Mouse (Mus musculus): ENCODE results near the gene Rnf220. TPM values are rescaled to one million over a fixed set of nuclear protein-coding genes. Genes with fewer than 3 reads are reported as not detected.

Gene Rnf220
- polyA plus RNA-seq, 1 experiment from 2014 or later: 60.0 TPM

DNA sequence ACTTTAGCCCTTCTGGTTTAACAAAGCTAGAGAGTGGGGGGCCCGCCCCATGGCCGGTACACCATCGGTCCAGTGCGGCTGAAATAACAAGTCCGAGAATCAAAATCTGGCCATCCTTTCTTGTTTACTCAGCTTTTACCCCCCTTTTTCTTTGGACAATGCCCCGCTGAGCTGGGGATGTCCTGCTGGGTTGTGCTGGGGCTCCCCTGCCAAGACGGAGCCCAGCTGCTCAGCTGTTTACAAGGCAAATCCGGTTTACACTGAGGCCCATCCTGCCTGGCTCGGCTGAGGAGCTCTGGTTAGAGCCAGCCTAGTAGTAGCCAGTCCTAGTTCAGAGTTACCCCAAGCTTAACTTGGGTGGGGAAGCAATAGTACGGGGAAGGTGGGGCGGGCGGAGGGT is 154.1 kb downstream of the Rnf220 start:
- Histone ChIP-seq H3K4me2 (replicated peaks) (no peak overlapping the region), H3K9ac (no peak overlapping the region), H3K4me1 (replicated peaks) (peaks cover 5% of the 10 kb centered on the region; the same call in 1 of the 2 replicates), H3K4me3 (replicated peaks) (no peak overlapping the region), H3K9me3 (no peaks in the 10 kb centered on the region), H3K27ac (no peak overlapping the region), H3K27me3 (replicated peaks) (no peaks in the 10 kb centered on the region; the same call in 1 of the 2 replicates), H3K36me3 (no peaks in the 10 kb centered on the region)
- 51% methylated on average over 12 of the region's 12 CpGs for WGBS
- ATAC-seq: peak; percentile 70

GRCm38 (mm10) chr4:117341282-117341681 is 155.6 kb downstream of the Rnf220 start:
- no peak overlapping the region for H3K4me2 ChIP-seq (replicated peaks)
- peaks cover 3% of the 10 kb centered on the region; the same call in 1 of the 2 replicates for H3K27me3 ChIP-seq (replicated peaks)
- WGBS: 86% methylated on average over 5 of the region's 5 CpGs

DNA sequence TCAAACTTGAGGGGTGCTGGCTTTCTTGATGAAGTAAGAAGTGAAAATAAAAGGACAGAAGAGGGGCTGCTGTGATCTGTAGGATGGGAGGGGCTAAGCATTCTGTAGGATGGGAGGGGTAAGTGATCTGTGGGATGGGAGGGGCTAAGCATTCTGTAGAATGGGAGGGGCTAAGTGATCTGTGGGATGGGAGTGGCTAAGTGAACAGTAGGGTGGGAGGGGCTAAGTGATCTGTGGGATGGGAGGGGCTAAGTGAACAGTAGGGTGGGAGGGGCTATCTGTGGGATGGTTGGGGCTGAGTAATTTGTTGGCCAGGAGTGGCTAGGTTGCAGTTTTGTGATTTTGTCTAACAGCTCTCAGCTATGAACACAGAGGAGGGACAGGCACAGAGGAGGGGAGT is 157.1 kb downstream of the Rnf220 start:
- H3K9ac ChIP-seq: no peak overlapping the region
- H3K27me3 ChIP-seq (replicated peaks): peaks cover 15% of the 10 kb centered on the region
- H3K4me1 ChIP-seq (replicated peaks): peaks cover 5% of the 10 kb centered on the region; the same call in 1 of the 2 replicates
- no peaks in the 10 kb centered on the region for H3K9me3 ChIP-seq
- H3K4me3 ChIP-seq (replicated peaks): no peak overlapping the region
- H3K27ac ChIP-seq: no peak overlapping the region
- H3K4me2 ChIP-seq (replicated peaks): no peak overlapping the region
- ATAC-seq: no peak
- no peaks in the 10 kb centered on the region for H3K36me3 ChIP-seq

More at GRCm38 (mm10) chr4:117341282-117341681, 155.6 kb downstream of the Rnf220 start:
- Histone ChIP-seq H3K36me3 (no peaks in the 10 kb centered on the region), H3K9me3 (no peaks in the 10 kb centered on the region), H3K4me1 (replicated peaks) (peaks cover 5% of the 10 kb centered on the region; the same call in 1 of the 2 replicates), H3K27ac (no peak overlapping the region), H3K4me3 (replicated peaks) (no peak overlapping the region), H3K9ac (no peak overlapping the region)
- ATAC-seq: no peak

DNA sequence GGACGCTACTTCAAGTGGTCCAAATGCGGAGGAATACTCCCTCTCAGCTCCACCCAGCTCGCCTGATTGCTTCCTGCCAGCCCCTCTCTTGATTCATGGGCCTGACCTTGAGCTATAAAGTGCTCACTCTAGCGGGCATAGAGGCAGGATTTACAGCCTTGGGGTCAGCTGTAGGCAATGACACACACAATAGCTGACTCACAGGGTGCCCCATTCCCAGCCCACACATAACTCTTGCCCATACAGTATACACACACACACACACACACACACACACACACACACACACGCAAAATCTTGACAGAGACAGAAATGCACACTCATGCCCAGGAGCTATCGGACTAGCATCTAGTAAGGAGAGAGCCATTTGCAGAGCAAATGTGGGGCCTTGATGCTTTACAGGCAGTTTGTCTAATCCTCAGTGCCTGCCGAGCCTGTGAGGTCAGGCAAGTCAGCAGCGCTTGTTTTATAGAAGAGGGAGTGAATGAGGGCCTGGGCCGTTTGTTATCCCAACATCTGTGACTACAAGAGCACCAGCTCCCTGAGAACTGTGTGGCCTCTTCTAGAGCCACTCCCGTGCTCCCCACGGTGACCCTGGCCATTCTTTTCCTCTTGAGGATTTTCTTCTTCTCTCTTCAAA is 165.9 kb downstream of the Rnf220 start:
- Histone ChIP-seq H3K4me1 (replicated peaks) (peaks cover 11% of the 10 kb centered on the region), H3K36me3 (no peaks in the 10 kb centered on the region), H3K27ac (no peak overlapping the region), H3K4me3 (replicated peaks) (no peak overlapping the region), H3K4me2 (replicated peaks) (no peak overlapping the region), H3K9me3 (no peaks in the 10 kb centered on the region), H3K9ac (no peak overlapping the region), H3K27me3 (replicated peaks) (peaks cover 29% of the 10 kb centered on the region)
- WGBS: 30% methylated on average over 11 of the region's 11 CpGs
- peak; percentile 64 for ATAC-seq

DNA sequence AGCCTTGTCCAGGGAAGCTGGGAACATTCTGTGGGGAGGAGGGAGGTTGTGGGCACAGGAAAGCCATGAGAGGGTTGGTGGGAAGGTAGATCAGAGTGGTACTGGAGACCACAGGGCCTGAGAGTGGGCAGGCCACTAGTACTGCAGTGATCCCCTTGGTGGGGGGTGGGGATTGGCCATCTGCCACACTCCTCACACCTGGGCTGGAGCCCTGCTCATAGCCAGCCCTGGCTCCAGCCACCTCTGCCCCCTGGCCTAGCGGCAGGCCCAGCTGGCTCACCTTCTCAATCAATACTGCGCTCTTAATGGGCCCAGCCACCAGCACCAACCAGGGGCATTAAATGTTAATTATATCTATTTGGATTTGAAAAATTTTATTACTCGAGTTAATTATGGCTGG is 166.7 kb downstream of the Rnf220 start:
- Histone ChIP-seq H3K27me3 (replicated peaks) (peaks cover 23% of the 10 kb centered on the region), H3K4me2 (replicated peaks) (no peak overlapping the region), H3K27ac (no peak overlapping the region), H3K9me3 (no peaks in the 10 kb centered on the region), H3K9ac (no peak overlapping the region), H3K36me3 (no peaks in the 10 kb centered on the region), H3K4me1 (replicated peaks) (peaks cover 11% of the 10 kb centered on the region), H3K4me3 (replicated peaks) (no peak overlapping the region)
- ATAC-seq: peak; percentile 57; the same call in 1 of the 2 replicates
- 43% methylated on average over 3 of the region's 3 CpGs for WGBS

DNA sequence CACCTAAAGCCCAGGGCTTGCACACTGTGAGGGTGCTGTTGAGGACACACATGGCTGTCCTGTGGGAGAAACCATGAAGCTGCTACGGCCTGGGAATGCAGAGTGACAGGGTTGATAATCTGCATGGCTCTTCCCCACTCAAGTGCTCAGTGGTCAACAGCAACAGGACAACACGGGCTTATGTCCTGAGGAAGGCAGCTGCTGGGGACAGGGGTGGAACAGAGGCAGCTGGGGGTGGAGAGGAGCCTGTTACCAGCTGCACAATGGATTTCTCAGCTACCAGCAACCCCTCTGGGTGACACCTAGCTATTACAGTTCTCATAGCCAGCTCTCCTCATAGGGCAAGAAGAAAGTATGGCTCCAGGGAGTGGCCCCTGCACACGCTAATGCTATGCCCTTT is 169.9 kb downstream of the Rnf220 start:
- 86% methylated on average over 3 of the region's 3 CpGs for WGBS
- no peak overlapping the region for H3K4me3 ChIP-seq (replicated peaks)
- H3K4me2 ChIP-seq (replicated peaks): no peak overlapping the region
- H3K9me3 ChIP-seq: no peaks in the 10 kb centered on the region
- H3K4me1 ChIP-seq (replicated peaks): peaks cover 17% of the 10 kb centered on the region
- H3K27me3 ChIP-seq (replicated peaks): peaks cover 44% of the 10 kb centered on the region
- H3K27ac ChIP-seq: no peak overlapping the region
- H3K9ac ChIP-seq: no peak overlapping the region
- no peak for ATAC-seq
- no peaks in the 10 kb centered on the region for H3K36me3 ChIP-seq

- Histone ChIP-seq H3K36me3 (no peaks in the 10 kb centered on the region), H3K9me3 (no peaks in the 10 kb centered on the region), H3K4me1 (replicated peaks) (peaks cover 8% of the 10 kb centered on the region), H3K9ac (no peak overlapping the region), H3K27me3 (replicated peaks) (peaks cover 50% of the 10 kb centered on the region), H3K4me3 (replicated peaks) (no peak overlapping the region), H3K4me2 (replicated peaks) (no peak overlapping the region), H3K27ac (no peak overlapping the region)
- ATAC-seq: no peak
- 94% methylated on average over 2 of the region's 2 CpGs for WGBS
Observed at GRCm38 (mm10) chr4:117325076-117325475, 171.8 kb downstream of the Rnf220 start.

DNA sequence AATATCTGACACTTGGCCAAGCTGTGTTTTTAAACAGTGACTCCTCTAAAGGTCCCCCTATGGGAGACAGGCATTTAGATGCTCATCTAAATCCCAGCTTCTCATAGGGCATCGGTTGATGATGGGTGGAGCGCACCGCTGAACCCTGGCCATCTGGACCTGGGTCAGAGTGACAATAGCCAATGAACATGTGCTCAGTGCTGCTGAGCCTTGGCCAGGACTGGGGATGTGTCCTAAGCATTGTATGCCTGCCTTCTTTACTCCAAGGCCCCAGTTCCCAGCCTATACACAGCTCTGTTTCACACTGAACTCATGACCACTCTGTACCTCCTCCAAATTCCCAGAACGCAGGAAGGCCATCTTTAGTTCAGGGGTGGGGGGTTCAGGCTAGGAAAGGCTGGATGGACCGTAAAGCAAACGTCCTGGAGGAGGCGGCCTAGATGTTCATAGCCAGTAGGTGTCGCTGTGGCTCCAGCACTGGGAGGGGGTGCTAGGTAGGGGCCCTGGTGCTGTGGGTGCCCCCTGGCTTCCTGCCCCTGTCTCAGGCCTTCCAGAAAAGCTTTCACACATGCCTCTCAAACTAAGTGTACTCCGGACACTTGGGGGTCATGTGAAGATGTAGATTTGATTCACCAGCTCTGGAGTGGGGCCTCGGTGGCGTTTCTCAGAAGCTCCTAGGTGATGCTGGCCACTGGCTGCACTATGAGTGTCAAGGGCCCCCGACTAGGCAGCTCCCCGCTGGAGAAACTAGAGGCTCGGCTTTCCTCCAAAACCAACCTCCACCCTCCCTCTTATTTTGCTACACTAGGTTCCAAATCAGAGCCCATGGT is 173.1 kb downstream of the Rnf220 start:
- Histone ChIP-seq H3K9me3 (no peaks in the 10 kb centered on the region), H3K9ac (no peak overlapping the region), H3K27ac (no peak overlapping the region), H3K27me3 (replicated peaks) (peaks cover 51% of the 10 kb centered on the region), H3K4me3 (replicated peaks) (no peak overlapping the region), H3K4me1 (replicated peaks) (peaks cover 5% of the 10 kb centered on the region), H3K36me3 (no peaks in the 10 kb centered on the region), H3K4me2 (replicated peaks) (no peak overlapping the region)
- peak; percentile 49; the same call in 1 of the 2 replicates for ATAC-seq
- 24% methylated on average over 14 of the region's 14 CpGs for WGBS

GRCm38 (mm10) chr4:117321011-117321410 is 175.8 kb downstream of the Rnf220 start:
- Histone ChIP-seq H3K27me3 (replicated peaks) (peaks cover 62% of the 10 kb centered on the region), H3K9ac (no peak overlapping the region), H3K9me3 (no peaks in the 10 kb centered on the region), H3K4me1 (replicated peaks) (peaks cover 12% of the 10 kb centered on the region), H3K4me3 (replicated peaks) (no peak overlapping the region), H3K4me2 (replicated peaks) (no peak overlapping the region), H3K36me3 (no peaks in the 10 kb centered on the region), H3K27ac (no peak overlapping the region)
- 87% methylated on average over 5 of the region's 5 CpGs for WGBS
- ATAC-seq: no peak

DNA sequence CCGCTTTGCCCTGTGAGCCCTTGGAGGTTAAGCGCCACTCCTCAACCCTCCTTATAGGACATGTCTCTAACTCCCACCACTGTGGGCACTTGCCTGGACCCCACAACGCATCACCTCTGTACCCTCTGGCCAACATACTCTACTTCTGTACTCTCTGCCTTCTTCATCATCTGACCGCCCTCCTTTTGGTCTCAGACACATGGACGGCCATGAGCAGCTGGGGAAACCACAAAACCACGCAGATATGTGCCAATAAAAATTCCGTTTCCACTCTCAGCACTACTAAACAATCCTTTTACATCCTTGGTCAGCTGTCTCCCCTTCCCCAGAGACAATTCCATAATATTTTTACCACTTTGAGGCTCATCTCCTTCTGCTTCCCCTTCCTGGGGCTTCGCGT is 178.3 kb downstream of the Rnf220 start:
- Histone ChIP-seq H3K27ac (no peak overlapping the region), H3K9ac (no peak overlapping the region), H3K4me2 (replicated peaks) (no peak overlapping the region), H3K36me3 (no peaks in the 10 kb centered on the region), H3K4me3 (replicated peaks) (no peak overlapping the region), H3K27me3 (replicated peaks) (peaks cover 71% of the 10 kb centered on the region), H3K4me1 (replicated peaks) (peaks cover 12% of the 10 kb centered on the region), H3K9me3 (no peaks in the 10 kb centered on the region)
- 87% methylated on average over 9 of the region's 9 CpGs for WGBS
- ATAC-seq: no peak

DNA sequence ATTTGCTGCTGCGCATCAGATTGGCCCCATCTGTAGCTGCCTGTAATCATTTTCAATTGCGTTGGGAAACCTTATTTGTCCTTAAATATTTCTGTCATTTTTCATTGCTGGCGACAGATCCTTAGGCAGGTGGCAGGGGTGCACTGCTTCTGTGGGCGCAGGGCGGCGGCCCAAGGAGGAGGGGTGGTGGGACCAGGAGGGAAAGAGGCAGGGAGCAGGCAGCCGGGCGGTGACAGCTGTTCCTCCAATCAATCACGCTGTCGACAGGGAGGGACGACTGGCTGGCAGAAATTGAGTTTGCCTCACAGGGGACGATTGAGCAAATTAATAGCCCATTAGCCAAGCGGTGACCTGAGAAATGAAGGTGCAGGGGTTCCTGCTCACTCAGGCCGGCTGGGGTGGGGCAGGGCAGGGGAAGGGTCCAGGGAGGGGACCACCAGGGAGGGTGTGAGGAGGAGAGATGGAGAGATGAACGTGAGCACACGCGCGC is 179.1 kb downstream of the Rnf220 start:
- Histone ChIP-seq H3K36me3 (no peaks in the 10 kb centered on the region), H3K27ac (no peak overlapping the region), H3K9ac (no peak overlapping the region), H3K4me1 (replicated peaks) (peaks cover 16% of the 10 kb centered on the region), H3K4me2 (replicated peaks) (no peak overlapping the region), H3K4me3 (replicated peaks) (no peak overlapping the region), H3K27me3 (replicated peaks) (peaks cover 76% of the 10 kb centered on the region), H3K9me3 (no peaks in the 10 kb centered on the region)
- 0 out of 2 replicates have a peak, but pooled peaks have one; percentile 21 for ATAC-seq
- WGBS: 12% methylated on average over 18 of the region's 18 CpGs

DNA sequence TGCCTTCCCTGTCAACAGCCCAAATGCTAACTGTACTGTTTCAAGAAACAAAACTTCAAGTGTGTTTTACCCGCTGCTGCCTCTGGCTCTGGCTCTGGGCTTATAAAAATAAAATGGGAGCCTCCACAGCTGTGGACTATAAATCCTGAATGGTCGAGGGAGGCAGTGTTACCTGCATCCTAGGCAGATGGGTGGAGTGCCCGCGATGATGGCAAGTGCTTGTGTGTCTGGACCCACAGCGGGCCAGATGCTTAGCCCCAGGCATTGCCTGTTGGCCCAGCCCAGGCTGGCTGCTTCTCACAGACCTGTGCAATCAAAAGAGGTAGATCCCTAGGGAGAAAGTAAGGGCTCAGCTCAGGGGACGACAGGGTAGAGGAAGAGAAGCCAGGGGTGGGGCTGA is 180.1 kb downstream of the Rnf220 start:
- H3K27me3 ChIP-seq (replicated peaks): peaks cover 69% of the 10 kb centered on the region
- WGBS: 33% methylated on average over 6 of the region's 6 CpGs
- H3K4me3 ChIP-seq (replicated peaks): no peak overlapping the region
- ATAC-seq: no peak
- H3K27ac ChIP-seq: no peak overlapping the region
- no peak overlapping the region for H3K9ac ChIP-seq
- H3K9me3 ChIP-seq: no peaks in the 10 kb centered on the region
- H3K36me3 ChIP-seq: no peaks in the 10 kb centered on the region
- H3K4me1 ChIP-seq (replicated peaks): peaks cover 19% of the 10 kb centered on the region
- H3K4me2 ChIP-seq (replicated peaks): no peak overlapping the region

Data from intestine, embryonic 15.5 days (tissue).